Mouse (Mus musculus) midbrain, embryonic 16.5 days (tissue): ENCODE measurements at regions not wholly inside any gene's neighbourhood (a gene's known extent, or its start where the extent isn't known, plus 50 kb on each side); places are given as distances from the start of the nearest gene placed in this dataset.
A peak's percentile ranks its signal among the peaks of the same experiment; 100 is the strongest.
"Not testable (repeated sequence)": the region's sequence is repeated elsewhere in the genome, so short reads cannot be mapped to it uniquely, and the experiment has no call there.

Experiments used
- ATAC-seq: fragments of 200-750 bp; cut with Nextera tagmentation; 2 replicates; pipeline ENCODE4 v1.8.0; 2017; ENCODE audit warnings: moderate TSS enrichment
- H3K27ac ChIP-seq: fragments of 300-500 bp; sonication (generic); 2 replicates; pipeline ENCODE4 v1.5.1; 2014; ENCODE audit warnings: mild to moderate bottlenecking, low read length, mixed read lengths
- H3K27me3 ChIP-seq: fragments of 300-500 bp; sonication (generic); 2 replicates; pipeline ENCODE4 v1.6.1; 2014; ENCODE audit warnings: low read depth, low read length, mixed read lengths; ENCODE audit not compliant: control insufficient read depth, insufficient read depth
- H3K36me3 ChIP-seq: fragments of 300-500 bp; sonication (generic); 2 replicates; pipeline ENCODE4 v1.6.1; 2014; ENCODE audit warnings: mild to moderate bottlenecking, low read length, moderate library complexity, mixed read lengths; ENCODE audit not compliant: control insufficient read depth, insufficient read depth
- H3K4me1 ChIP-seq: fragments of 300-500 bp; sonication (generic); 2 replicates; pipeline ENCODE4 v1.6.1; 2014; ENCODE audit warnings: mild to moderate bottlenecking, low read length, mixed read lengths; ENCODE audit not compliant: control insufficient read depth, insufficient read depth
- H3K4me2 ChIP-seq: fragments of 300-500 bp; sonication (generic); 2 replicates; pipeline ENCODE4 v1.6.1; 2014; ENCODE audit warnings: mild to moderate bottlenecking, low read length, mixed read lengths
- H3K4me3 ChIP-seq: fragments of 300-500 bp; sonication (generic); 2 replicates; pipeline ENCODE4 v1.5.1; 2014; ENCODE audit warnings: low read depth, mild to moderate bottlenecking, low read length, moderate library complexity, mixed read lengths
- H3K9ac ChIP-seq: fragments of 300-500 bp; sonication (generic); 2 replicates; pipeline ENCODE4 v1.6.1; 2014; ENCODE audit warnings: low read depth, low read length, mixed read lengths
- H3K9me3 ChIP-seq: fragments of 300-500 bp; sonication (generic); replicated peaks from 2 replicates; pipeline ENCODE4 v1.6.1; 2014; ENCODE audit warnings: mild to moderate bottlenecking, low read length, mixed read lengths; ENCODE audit not compliant: control insufficient read depth, poor library complexity, severe bottlenecking
- WGBS: fragments of 180-500 bp; shearing (Covaris S2); extraction: QIAGEN DNeasy Blood & Tissue Kit; methylation state at CpG from one replicate; pipeline ENCODE4 v1.1.7; 2014; 5-methylcytosine and 5-hydroxymethylcytosine counted together

DNA sequence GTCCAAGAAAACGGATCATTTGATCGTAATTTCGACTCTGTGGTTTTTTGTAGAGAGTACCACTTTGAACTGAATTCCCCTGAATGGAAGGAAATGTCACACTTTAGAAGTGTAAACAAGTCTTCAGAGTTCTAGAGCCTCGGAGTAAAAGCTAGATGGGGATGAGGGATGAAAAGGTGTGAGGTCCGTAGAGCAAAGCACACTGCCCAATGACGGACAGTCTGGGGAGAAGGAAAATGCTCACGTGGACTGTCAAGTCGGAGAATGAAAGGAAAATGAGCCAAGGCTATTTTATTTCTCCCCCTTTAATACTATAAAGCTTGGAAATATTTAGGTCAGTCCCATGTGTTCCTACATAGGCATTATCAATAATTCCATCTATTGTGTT, 484.5 kb upstream of the Hsf2 start:
- 0 out of 2 replicates have a peak, but pooled peaks have one; percentile 28 for ATAC-seq

DNA sequence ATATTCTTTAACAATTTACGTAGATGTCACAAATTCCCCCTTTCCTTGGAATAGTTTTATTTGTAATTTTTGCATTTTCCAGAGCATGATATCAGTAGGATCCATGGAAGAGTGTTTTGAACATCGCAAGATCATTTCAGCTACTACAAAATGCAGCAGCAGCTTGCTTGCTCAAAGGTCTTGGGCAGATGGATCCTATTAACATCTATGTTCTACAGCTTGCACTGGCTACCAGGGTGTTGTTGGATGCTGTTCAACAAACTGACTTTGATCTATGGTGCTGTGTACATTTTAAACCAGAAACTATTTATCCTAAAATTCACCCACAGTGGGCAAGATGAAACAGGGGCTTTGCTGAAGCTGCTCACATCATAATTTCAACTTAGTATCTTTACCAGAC, 448.5 kb upstream of the Hsf2 start:
- Histone ChIP-seq H3K9me3 (no peaks in the 10 kb centered on the region), H3K4me3 (no peak overlapping the region), H3K27ac (no peak overlapping the region), H3K4me1 (no peaks in the 10 kb centered on the region), H3K36me3 (no peaks in the 10 kb centered on the region), H3K27me3 (no peaks in the 10 kb centered on the region), H3K4me2 (no peak overlapping the region), H3K9ac (no peak overlapping the region)
- no peak for ATAC-seq
- 92% methylated on average over 2 of the region's 2 CpGs for WGBS

More for the DNA sequence above, 484.5 kb upstream of the Hsf2 start:
- WGBS, result 71% methylated on average over 8 of the region's 8 CpGs
- Histone ChIP-seq H3K4me2 (peak overlapping the region; percentile 29), H3K4me3 (no peak overlapping the region), H3K9ac (no peak overlapping the region), H3K9me3 (no peaks in the 10 kb centered on the region), H3K36me3 (no peaks in the 10 kb centered on the region), H3K4me1 (peaks cover 4% of the 10 kb centered on the region; the same call in 1 of the 2 replicates), H3K27ac (no peak overlapping the region), H3K27me3 (no peaks in the 10 kb centered on the region)

DNA sequence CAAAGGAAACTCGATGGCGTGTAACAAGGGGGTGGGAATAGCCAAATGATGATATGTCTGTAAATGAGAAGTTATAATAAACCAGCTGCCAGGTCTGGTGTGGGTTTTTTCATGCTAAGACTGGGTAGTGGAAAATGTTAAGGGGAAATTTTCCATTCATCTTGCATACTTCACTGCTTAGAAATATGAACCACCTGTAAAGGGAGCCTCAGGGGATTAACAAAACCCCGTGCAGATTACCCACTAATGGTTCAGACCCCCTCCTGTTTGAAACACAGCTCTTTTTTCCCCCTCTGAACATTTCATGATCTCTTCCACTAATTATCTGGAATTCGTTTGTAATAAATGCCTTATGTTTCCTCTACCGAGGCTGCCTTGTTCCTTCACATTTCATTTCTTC, 446.0 kb upstream of the Hsf2 start:
- Histone ChIP-seq H3K9ac (no peak overlapping the region), H3K27me3 (no peaks in the 10 kb centered on the region), H3K4me1 (no peaks in the 10 kb centered on the region), H3K27ac (no peak overlapping the region), H3K9me3 (no peaks in the 10 kb centered on the region), H3K36me3 (no peaks in the 10 kb centered on the region), H3K4me2 (no peak overlapping the region), H3K4me3 (no peak overlapping the region)
- 66% methylated on average over 5 of the region's 5 CpGs for WGBS
- no peak for ATAC-seq

DNA sequence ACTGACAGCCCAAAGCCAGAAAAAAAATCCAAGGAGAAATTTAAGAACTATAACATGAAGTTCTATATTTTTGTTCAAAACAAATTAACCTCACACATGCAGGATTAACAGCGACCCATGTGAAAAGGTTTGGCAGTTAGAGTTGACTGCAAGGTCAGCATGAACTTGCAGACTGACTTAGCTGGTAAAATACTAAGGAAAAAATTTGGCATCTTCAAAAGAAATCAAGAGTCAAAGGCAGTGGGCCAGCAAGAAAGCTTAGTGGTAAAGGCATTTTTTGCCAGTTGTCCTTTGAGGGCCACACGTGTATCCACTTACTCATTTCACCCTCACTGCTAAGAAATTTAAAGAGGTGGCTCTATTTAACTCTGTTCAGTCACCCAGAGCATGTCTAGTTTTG, 440.2 kb upstream of the Hsf2 start:
- Histone ChIP-seq H3K27ac (no peak overlapping the region), H3K4me2 (no peak overlapping the region), H3K4me1 (no peaks in the 10 kb centered on the region), H3K36me3 (no peaks in the 10 kb centered on the region), H3K4me3 (no peak overlapping the region), H3K9ac (no peak overlapping the region), H3K27me3 (no peaks in the 10 kb centered on the region), H3K9me3 (no peaks in the 10 kb centered on the region)
- 83% methylated on average over 2 of the region's 2 CpGs for WGBS
- no peak for ATAC-seq

DNA sequence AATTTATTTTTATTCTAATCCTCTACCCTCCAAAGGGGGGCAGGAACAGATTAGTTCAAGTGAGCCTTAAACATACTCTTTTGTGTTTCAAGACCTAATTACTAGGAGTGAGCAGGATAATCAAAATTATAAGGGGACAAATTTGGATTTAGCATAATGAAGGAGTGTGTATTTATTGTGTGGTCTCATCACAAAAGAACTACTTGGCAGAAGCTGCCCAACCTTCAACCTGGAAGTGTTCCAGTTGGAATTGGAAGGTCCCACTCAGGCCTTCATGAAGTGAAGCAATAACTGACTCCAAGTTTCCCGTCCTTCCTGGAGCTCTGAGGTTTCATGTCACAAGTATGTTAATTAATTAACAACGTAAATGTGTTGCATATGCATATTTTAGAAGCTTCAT, 439.3 kb upstream of the Hsf2 start:
- no peaks in the 10 kb centered on the region for H3K36me3 ChIP-seq
- H3K4me2 ChIP-seq, result no peak overlapping the region
- 68% methylated on average over 2 of the region's 2 CpGs for WGBS
- no peak for ATAC-seq
- no peaks in the 10 kb centered on the region for H3K4me1 ChIP-seq
- H3K27ac ChIP-seq, result no peak overlapping the region
- no peaks in the 10 kb centered on the region for H3K27me3 ChIP-seq
- no peaks in the 10 kb centered on the region for H3K9me3 ChIP-seq
- H3K4me3 ChIP-seq, result no peak overlapping the region
- no peak overlapping the region for H3K9ac ChIP-seq

DNA sequence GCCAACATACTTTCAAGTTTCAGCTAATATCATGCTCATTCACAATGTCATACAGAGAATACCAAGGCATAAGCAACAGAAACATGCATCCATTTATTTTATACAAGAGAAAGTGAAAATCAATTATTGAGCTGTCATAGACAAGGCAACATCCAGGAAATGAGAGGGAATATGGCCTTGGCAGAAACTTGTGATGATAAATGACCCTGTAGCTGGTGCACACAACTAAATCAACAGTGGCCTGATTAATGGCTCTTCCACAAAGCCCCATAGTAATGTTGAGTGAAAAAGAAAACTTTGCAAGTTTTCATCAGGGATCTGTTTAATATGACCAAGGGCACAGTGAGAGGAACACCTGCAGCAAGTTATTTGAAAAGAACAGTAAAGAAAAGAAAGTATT, 438.5 kb upstream of the Hsf2 start:
- no peaks in the 10 kb centered on the region for H3K4me1 ChIP-seq
- H3K9ac ChIP-seq, result no peak overlapping the region
- H3K4me3 ChIP-seq, result no peak overlapping the region
- no peaks in the 10 kb centered on the region for H3K36me3 ChIP-seq
- no peaks in the 10 kb centered on the region for H3K27me3 ChIP-seq
- H3K27ac ChIP-seq, result no peak overlapping the region
- H3K4me2 ChIP-seq, result no peak overlapping the region
- no peaks in the 10 kb centered on the region for H3K9me3 ChIP-seq
- ATAC-seq, result no peak

DNA sequence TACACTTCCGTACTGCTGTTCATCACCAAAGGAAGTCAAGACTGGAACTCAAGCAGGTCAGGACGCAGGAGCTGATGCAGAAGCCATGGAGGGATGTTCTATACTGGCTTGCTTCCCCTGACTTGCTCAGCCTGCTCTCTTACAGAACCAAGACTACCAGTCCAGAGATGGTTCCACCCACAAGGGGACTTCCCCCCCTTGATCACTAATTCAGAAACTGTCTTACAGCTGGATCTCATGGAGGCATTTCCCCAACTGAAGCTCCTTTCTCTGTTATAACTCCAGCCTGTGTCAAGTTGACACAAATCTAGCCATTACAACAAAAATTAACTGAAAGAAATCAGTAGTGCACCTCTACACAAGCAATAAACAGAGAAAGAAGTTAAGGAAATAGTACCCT, 432.8 kb upstream of the Hsf2 start:
- H3K9me3 ChIP-seq, ATAC-seq, H3K27me3 ChIP-seq, H3K27ac ChIP-seq, H3K4me3 ChIP-seq, H3K4me2 ChIP-seq, H3K9ac ChIP-seq, H3K36me3 ChIP-seq, H3K4me1 ChIP-seq: not testable (repeated sequence)
- 94% methylated on average over 2 of the region's 2 CpGs for WGBS

DNA sequence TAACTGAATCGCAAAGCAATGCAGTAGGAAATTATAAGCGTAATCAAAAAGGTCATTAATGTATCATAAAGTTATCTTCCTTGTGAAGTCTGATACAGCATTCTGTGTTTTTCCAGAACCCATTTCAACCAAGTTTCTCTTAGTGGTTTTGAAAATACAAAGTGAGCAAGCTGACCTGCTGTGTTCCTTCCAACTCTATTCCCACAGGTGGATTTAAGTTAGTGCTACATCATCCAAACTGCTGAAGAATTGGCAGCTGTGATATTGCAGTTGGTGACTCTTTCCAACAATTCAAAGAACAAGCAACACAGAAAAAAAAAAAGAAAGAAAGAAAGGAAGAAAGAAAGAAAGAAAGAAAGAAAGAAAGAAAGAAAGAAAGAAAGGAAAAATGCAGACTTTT, 396.1 kb upstream of the Hsf2 start:
- Histone ChIP-seq H3K4me3 (no peak overlapping the region), H3K36me3 (no peaks in the 10 kb centered on the region), H3K27ac (no peak overlapping the region), H3K4me1 (no peaks in the 10 kb centered on the region), H3K9ac (no peak overlapping the region), H3K4me2 (no peak overlapping the region), H3K27me3 (no peaks in the 10 kb centered on the region), H3K9me3 (no peaks in the 10 kb centered on the region)
- no peak for ATAC-seq
- 96% methylated on average over 2 of the region's 2 CpGs for WGBS

DNA sequence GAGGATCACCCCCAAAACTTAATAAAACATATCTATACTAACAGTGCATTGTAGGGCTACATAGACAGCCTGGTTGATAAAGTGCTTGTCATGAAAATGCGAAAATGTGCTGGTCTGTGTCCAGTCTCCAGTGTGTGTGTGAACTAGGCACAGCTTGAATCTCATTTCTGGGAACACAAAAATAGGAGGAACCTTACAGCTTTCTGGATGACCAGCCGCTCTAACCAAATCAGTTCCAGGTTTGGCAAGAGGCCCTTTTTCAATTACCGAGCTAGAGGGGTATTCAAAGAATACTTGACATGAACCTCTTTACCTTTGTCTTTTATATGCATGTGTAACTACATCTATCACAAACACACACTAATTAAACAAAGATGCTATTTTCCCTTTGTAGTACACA, 390.3 kb upstream of the Hsf2 start:
- Histone ChIP-seq H3K36me3 (no peaks in the 10 kb centered on the region), H3K27ac (no peak overlapping the region), H3K4me2 (no peak overlapping the region), H3K4me1 (no peaks in the 10 kb centered on the region), H3K9me3 (no peaks in the 10 kb centered on the region), H3K27me3 (no peaks in the 10 kb centered on the region), H3K9ac (no peak overlapping the region), H3K4me3 (no peak overlapping the region)
- ATAC-seq, result no peak
- WGBS, result 79% methylated on average over 3 of the region's 3 CpGs

DNA sequence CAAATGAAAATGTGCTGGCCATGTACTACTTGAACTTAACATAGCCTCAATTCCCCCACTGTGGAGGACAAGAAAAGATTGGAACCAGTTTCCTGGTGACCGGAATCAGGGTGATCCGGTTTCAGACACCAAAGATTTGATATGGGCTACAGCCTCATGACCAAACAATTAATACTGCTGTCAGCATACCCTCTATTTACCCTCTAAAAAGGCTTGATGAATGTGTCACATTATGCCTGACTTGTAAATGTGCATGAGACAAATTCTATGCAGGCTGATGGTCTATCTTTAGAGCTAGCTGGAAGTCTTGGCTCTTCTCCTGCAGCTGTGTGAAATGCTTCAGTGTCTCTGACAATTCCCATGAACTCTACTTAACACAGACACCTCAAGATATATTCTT, 372.8 kb upstream of the Hsf2 start:
- no peaks in the 10 kb centered on the region for H3K4me1 ChIP-seq
- no peaks in the 10 kb centered on the region for H3K27me3 ChIP-seq
- no peak overlapping the region for H3K4me2 ChIP-seq
- H3K36me3 ChIP-seq, result no peaks in the 10 kb centered on the region
- H3K9me3 ChIP-seq, result no peaks in the 10 kb centered on the region
- no peak for ATAC-seq
- WGBS, result 93% methylated on average over 2 of the region's 2 CpGs
- no peak overlapping the region for H3K27ac ChIP-seq
- H3K9ac ChIP-seq, result no peak overlapping the region
- no peak overlapping the region for H3K4me3 ChIP-seq
